Mouse (Mus musculus): ENCODE measurements around the gene Ap3b1.

The Ap3b1 gene

DNA sequence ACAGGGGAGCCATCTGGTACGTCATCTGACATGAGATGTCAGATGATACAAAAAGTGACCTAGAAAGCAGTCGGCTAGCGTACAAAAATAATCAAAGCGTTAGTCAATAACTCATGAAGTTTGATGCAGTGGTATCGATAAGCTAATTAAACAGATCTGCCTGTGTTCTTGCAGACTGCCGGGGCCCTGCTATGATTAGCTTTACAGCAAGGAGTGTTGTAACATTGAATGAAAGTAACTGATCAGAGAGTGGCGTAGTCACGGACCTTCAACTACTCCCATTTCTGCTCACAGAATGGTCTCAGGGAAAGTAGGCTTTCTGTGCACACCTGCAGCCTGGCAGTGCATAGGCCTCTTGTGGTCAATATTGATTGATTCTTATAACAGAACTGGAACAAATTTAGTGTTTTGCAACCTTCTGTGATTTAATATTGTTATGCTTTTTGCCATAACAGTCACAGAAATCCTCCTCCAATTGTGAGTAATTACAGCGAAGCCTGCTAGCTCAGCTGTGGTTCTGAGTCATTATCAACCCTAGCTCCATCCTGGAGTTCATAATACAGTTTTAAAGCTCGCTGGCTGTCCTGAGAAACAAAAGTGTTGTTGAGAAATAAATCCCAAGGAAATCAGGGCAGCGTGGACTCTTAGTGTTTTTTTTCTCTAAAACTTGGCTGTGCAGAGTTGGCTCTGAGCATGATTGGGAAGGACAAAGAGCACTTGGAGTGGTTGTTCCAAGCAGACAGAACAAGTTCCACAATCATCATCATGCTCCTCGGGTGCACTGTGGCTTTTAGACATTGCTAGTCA is 40.0 kb downstream of the Ap3b1 start:
- peaks cover 74% of the 10 kb centered on the region for H3K36me3 ChIP-seq (ENCODE audit: insufficient read depth, low read length)
- no peak for TF ChIP-seq POU5F1 (IDR thresholded peaks at IDR 0.05; ENCODE audit: borderline replicate concordance, low read length)
- no peak for TF ChIP-seq NANOG (IDR thresholded peaks at IDR 0.05; ENCODE audit: borderline replicate concordance, low read length)
- no peak for TF ChIP-seq CTCF (conservative IDR thresholded peaks at IDR 0.05; ENCODE audit: low read length)
- no peaks in the 10 kb centered on the region for H3K27me3 ChIP-seq (ENCODE audit: insufficient read depth, low read length)
- H3K9me3 ChIP-seq (ENCODE audit: low read length): no peaks in the 10 kb centered on the region
- H3K4me1 ChIP-seq (replicated peaks; ENCODE audit: low read depth, low read length): peaks cover 8% of the 10 kb centered on the region
- no peak overlapping the region for H3K4me3 ChIP-seq (replicated peaks; ENCODE audit: low read length)

DNA sequence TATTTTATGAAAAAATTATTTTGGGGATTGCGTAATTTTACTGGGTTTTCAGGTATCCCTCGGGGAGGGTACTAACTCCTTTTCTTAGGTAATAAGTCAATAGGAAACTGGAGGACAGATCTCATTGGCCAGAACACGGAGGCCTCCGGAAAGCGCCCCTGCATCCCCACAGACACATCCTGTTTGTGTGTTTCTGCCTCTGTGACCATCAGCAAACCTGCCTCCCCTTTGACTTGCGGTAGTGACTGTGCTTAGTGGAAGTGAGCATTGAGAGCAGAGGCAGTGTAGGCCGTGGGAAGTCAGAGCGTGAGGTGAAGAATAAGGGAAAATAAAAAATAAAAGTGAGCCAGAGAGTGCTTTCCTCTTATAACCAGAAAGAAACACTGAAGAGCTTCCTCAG is 41.7 kb downstream of the Ap3b1 start:
- no peak overlapping the region for H3K4me3 ChIP-seq (replicated peaks; ENCODE audit: low read length)
- H3K4me1 ChIP-seq (replicated peaks; ENCODE audit: low read depth, low read length): no peaks in the 10 kb centered on the region
- TF ChIP-seq POU5F1 (IDR thresholded peaks at IDR 0.05; ENCODE audit: borderline replicate concordance, low read length) (no peak), CTCF (conservative IDR thresholded peaks at IDR 0.05; ENCODE audit: low read length) (no peak), NANOG (IDR thresholded peaks at IDR 0.05; ENCODE audit: borderline replicate concordance, low read length) (no peak)

DNA sequence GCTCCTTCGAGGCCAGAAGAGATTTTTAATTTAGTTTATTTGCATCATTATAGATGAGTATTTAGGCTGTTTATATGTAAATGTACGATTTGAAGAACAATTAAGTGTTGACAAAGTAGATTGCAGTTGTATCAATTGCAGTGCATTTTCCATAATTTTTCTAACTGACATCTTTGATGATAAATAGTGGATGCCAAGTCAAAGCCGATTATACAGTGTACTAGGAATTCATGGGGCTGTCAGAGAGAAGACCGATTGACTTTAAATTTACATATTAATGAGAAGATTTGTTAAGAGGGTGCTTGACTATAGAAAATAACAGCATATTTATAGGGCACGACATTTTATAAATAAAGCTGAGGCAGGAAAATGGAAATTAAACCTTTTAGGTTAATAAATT is 64.8 kb downstream of the Ap3b1 start:
- H3K27me3 ChIP-seq (ENCODE audit: insufficient read depth, low read length): no peaks in the 10 kb centered on the region

More for the DNA sequence above, 41.7 kb downstream of the Ap3b1 start:
- Histone ChIP-seq H3K36me3 (ENCODE audit: insufficient read depth, low read length) (peaks cover 75% of the 10 kb centered on the region), H3K9me3 (ENCODE audit: low read length) (no peaks in the 10 kb centered on the region), H3K27me3 (ENCODE audit: insufficient read depth, low read length) (no peaks in the 10 kb centered on the region)

DNA sequence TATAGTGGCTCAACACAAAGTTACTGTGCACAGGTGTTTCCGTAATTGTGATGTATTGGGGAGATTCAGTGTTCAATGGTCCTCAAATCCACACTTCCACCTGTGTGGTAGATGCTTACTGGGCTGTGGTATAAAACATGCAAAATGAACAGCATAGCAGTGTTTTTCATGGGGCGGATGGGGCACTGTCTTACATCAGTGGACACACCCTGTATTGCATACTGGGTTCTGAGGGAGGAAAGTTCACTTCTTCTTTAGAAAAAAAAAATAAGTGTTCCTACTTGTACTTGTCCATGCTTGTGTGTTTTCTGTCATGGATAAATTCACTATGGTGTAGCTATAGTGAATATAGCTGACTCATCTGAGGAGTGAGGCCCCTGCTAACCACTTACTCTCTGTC is 70.8 kb downstream of the Ap3b1 start:
- Histone ChIP-seq H3K36me3 (ENCODE audit: insufficient read depth, low read length) (peaks cover 26% of the 10 kb centered on the region), H3K9me3 (ENCODE audit: low read length) (no peaks in the 10 kb centered on the region), H3K4me3 (replicated peaks; ENCODE audit: low read length) (no peak overlapping the region), H3K4me1 (replicated peaks; ENCODE audit: low read depth, low read length) (peaks cover 5% of the 10 kb centered on the region), H3K27me3 (ENCODE audit: insufficient read depth, low read length) (no peaks in the 10 kb centered on the region)
- TF ChIP-seq POU5F1 (IDR thresholded peaks at IDR 0.05; ENCODE audit: borderline replicate concordance, low read length) (no peak), CTCF (conservative IDR thresholded peaks at IDR 0.05; ENCODE audit: low read length) (no peak), NANOG (IDR thresholded peaks at IDR 0.05; ENCODE audit: borderline replicate concordance, low read length) (no peak)

More for the DNA sequence above, 64.8 kb downstream of the Ap3b1 start:
- Histone ChIP-seq H3K4me1 (replicated peaks; ENCODE audit: low read depth, low read length) (no peaks in the 10 kb centered on the region), H3K36me3 (ENCODE audit: insufficient read depth, low read length) (peaks cover 19% of the 10 kb centered on the region; the same call in 1 of the 2 replicates), H3K4me3 (replicated peaks; ENCODE audit: low read length) (no peak overlapping the region), H3K9me3 (ENCODE audit: low read length) (no peaks in the 10 kb centered on the region)
- no peak for TF ChIP-seq POU5F1 (IDR thresholded peaks at IDR 0.05; ENCODE audit: borderline replicate concordance, low read length)
- TF ChIP-seq NANOG (IDR thresholded peaks at IDR 0.05; ENCODE audit: borderline replicate concordance, low read length): no peak
- TF ChIP-seq CTCF (conservative IDR thresholded peaks at IDR 0.05; ENCODE audit: low read length): no peak

DNA sequence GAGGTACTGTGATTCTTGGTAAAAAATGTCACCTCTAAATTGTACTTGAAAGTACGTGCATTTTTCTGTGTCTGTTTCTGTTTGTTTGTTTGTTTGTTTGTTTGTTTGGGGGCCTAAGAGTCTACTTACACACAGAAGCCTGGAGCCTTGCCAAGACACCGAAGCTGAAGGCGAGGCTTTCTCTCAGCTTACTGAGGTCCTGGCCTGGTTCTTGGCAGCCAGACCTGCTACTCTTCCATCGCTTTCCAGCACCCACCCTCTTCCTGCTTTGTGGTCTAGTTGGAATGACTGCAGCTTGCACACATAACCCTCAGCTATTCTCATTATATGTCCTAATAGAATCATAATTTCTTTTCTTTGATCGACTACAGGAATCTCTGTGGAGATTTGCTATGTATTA is 80.6 kb downstream of the Ap3b1 start:
- Histone ChIP-seq H3K36me3 (ENCODE audit: insufficient read depth, low read length) (peaks cover 29% of the 10 kb centered on the region), H3K4me1 (replicated peaks; ENCODE audit: low read depth, low read length) (peaks cover 39% of the 10 kb centered on the region), H3K4me3 (replicated peaks; ENCODE audit: low read length) (no peak overlapping the region), H3K9me3 (ENCODE audit: low read length) (no peaks in the 10 kb centered on the region), H3K27me3 (ENCODE audit: insufficient read depth, low read length) (no peaks in the 10 kb centered on the region)
- no peak for TF ChIP-seq NANOG (IDR thresholded peaks at IDR 0.05; ENCODE audit: borderline replicate concordance, low read length)
- TF ChIP-seq POU5F1 (IDR thresholded peaks at IDR 0.05; ENCODE audit: borderline replicate concordance, low read length): no peak

DNA sequence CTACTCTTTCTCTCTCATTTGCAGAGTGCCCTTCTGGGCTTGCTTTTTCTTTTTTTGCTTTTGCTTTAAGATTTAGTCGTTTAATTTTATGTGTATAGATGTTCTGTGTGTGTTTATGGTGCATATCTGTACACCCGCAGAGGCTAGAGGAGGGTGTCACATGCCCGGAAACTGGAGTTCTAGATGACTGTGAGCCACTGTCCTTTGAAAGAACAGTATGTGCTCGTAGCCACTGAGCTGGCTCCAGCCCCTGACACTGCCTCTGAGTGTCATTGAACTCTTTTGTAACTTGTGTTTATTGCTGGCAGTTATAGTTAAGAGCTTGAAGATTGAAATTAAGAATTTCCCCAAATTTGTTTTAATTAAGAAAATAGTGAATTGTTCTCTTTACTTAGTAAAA is 82.4 kb downstream of the Ap3b1 start:
- H3K27me3 ChIP-seq (ENCODE audit: insufficient read depth, low read length): no peaks in the 10 kb centered on the region
- TF ChIP-seq NANOG (IDR thresholded peaks at IDR 0.05; ENCODE audit: borderline replicate concordance, low read length): no peak
- no peak for TF ChIP-seq CTCF (conservative IDR thresholded peaks at IDR 0.05; ENCODE audit: low read length)
- no peak for TF ChIP-seq POU5F1 (IDR thresholded peaks at IDR 0.05; ENCODE audit: borderline replicate concordance, low read length)
- H3K4me3 ChIP-seq (replicated peaks; ENCODE audit: low read length): no peak overlapping the region
- peaks cover 48% of the 10 kb centered on the region for H3K4me1 ChIP-seq (replicated peaks; ENCODE audit: low read depth, low read length)
- peaks cover 27% of the 10 kb centered on the region for H3K36me3 ChIP-seq (ENCODE audit: insufficient read depth, low read length)
- H3K9me3 ChIP-seq (ENCODE audit: low read length): no peaks in the 10 kb centered on the region

DNA sequence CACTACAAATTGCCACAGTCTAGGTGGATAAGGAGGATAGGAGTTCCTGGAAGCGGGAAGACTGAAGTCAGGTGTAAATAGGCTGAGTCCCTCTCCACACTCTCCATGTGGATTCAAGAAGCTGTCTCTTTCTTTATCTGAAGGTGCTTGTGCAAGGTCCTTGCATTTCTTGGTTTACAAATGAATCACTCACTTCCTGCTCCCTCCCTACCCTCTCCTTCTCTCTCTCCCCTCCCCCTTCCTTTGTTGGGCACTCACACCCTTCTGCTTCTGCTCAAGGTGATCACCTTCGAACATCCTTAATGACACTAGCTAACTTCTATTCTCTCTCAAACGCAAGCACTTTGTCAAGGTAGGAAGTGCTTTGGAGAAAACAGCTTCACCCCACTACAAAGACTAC is 84.7 kb downstream of the Ap3b1 start:
- peak overlapping the region; percentile 17 for H3K4me3 ChIP-seq (replicated peaks; ENCODE audit: low read length)
- H3K9me3 ChIP-seq (ENCODE audit: low read length): no peaks in the 10 kb centered on the region
- peaks cover 36% of the 10 kb centered on the region for H3K36me3 ChIP-seq (ENCODE audit: insufficient read depth, low read length)
- no peak for TF ChIP-seq POU5F1 (IDR thresholded peaks at IDR 0.05; ENCODE audit: borderline replicate concordance, low read length)
- TF ChIP-seq NANOG (IDR thresholded peaks at IDR 0.05; ENCODE audit: borderline replicate concordance, low read length): no peak
- TF ChIP-seq CTCF (conservative IDR thresholded peaks at IDR 0.05; ENCODE audit: low read length): no peak
- H3K4me1 ChIP-seq (replicated peaks; ENCODE audit: low read depth, low read length): peaks cover 48% of the 10 kb centered on the region
- H3K27me3 ChIP-seq (ENCODE audit: insufficient read depth, low read length): no peaks in the 10 kb centered on the region

DNA sequence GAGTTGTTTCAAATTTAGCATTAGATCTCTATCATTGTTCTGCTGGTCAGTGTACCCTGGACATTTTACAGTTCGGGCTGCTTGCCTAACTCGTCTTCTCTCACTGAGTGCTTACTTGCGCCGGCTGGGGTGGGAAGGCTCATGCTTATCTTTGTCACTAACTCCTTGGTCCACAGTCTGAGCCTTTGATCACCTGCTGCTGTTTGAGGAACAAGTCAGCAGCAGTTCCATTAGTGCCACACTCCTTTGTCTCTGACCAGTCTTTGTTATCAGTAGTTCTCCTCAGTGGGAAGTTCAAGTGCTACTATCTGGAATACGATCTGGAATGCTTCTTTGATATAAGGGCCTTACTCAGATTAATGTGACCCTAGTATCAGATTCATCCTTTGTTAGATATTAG is 86.3 kb downstream of the Ap3b1 start:
- Histone ChIP-seq H3K4me3 (replicated peaks; ENCODE audit: low read length) (no peak overlapping the region), H3K4me1 (replicated peaks; ENCODE audit: low read depth, low read length) (peaks cover 41% of the 10 kb centered on the region), H3K9me3 (ENCODE audit: low read length) (no peaks in the 10 kb centered on the region), H3K27me3 (ENCODE audit: insufficient read depth, low read length) (no peaks in the 10 kb centered on the region), H3K36me3 (ENCODE audit: insufficient read depth, low read length) (peaks cover 37% of the 10 kb centered on the region)
- no peak for TF ChIP-seq POU5F1 (IDR thresholded peaks at IDR 0.05; ENCODE audit: borderline replicate concordance, low read length)
- no peak for TF ChIP-seq NANOG (IDR thresholded peaks at IDR 0.05; ENCODE audit: borderline replicate concordance, low read length)
- TF ChIP-seq CTCF (conservative IDR thresholded peaks at IDR 0.05; ENCODE audit: low read length): no peak

DNA sequence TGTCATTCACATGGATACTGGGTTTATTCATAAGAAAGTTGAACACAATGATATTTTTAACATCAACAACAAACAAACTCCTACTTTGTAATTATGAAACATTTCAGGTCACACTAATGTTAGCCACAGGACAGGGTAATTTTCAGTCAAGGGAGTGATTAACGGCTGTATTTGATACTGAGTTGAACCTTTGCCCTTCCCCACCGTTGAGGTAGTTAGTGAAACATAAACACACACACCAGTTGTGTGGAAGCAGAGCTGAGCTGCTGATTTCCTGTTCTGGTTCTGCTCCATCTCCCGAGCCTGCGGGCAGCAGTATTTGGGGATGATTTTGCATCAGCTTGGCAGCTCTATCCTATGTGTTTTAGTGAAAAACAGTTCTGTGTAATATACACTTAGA is 88.2 kb downstream of the Ap3b1 start:
- H3K36me3 ChIP-seq (ENCODE audit: insufficient read depth, low read length): peaks cover 34% of the 10 kb centered on the region
- peaks cover 32% of the 10 kb centered on the region for H3K4me1 ChIP-seq (replicated peaks; ENCODE audit: low read depth, low read length)
- H3K4me3 ChIP-seq (replicated peaks; ENCODE audit: low read length): no peak overlapping the region
- no peaks in the 10 kb centered on the region for H3K9me3 ChIP-seq (ENCODE audit: low read length)
- no peak for TF ChIP-seq CTCF (conservative IDR thresholded peaks at IDR 0.05; ENCODE audit: low read length)
- TF ChIP-seq POU5F1 (IDR thresholded peaks at IDR 0.05; ENCODE audit: borderline replicate concordance, low read length): no peak
- no peak for TF ChIP-seq NANOG (IDR thresholded peaks at IDR 0.05; ENCODE audit: borderline replicate concordance, low read length)
- H3K27me3 ChIP-seq (ENCODE audit: insufficient read depth, low read length): no peaks in the 10 kb centered on the region

Data from E14TG2a.4 (cell line).